9 mouse cellular contexts compared by ENCODE assay signal in the genomic region with DNA sequence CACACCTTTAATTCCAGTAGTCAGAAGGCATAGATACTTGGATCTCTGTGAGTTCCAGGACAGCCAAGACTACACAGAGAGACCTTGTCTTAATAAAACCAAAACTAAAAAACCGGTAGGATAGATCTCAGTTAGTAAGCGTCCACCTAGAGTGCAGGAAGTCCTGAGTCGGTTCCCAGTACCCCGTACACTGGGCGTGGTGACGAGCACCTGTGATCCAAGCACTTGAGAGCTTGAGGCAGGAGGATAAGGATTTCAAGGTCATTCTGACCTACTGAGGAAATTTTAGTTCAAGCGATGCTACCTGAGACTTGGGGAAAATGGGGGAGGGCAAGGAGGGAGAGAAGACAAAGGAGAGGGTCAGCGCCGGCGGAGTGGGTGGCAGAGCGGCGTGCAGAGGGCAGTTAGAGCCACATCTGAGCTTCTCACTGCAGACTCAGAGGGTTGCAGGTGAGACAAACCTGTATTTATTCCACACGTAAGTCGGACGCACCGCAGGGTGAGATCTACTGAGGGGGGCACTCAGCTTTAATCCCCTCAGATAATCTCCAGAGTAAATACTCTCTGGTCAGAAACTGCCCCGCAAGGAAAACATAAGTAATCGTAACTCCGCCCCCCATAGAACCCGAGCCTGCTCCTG. TPM values are rescaled to one million over a fixed set of nuclear protein-coding genes. Genes with fewer than 3 reads are reported as not detected.
DNase-seq lines count a peak whose midpoint lies in the region; ATAC-seq and TF ChIP-seq lines count a peak whose summit lies in the region.
"Had no signal": no experiment of that assay in that cellular context is flagged by ENCODE, and none has a peak within 500 bp of the region (broad histone marks: within the 10 kb centered on the region; RNA-seq: fewer than 3 reads in every experiment).

No protein-coding gene starts in this region.

- H3K4me3 ChIP-seq in megakaryocyte, embryonic 14.5 days (replicated peaks), result peak overlapping the region; percentile 86
- H3K4me3 ChIP-seq in forebrain, embryonic 12.5 days (replicated peaks), result peak overlapping the region; percentile 29
- peak overlapping the region; percentile 35 for H3K4me3 ChIP-seq in limb, embryonic 13.5 days
- H3K4me3 ChIP-seq in small intestine, adult 2 months (ENCODE audit: low read depth, low read length), result peak overlapping the region; percentile 59

- peaks cover 2% of the 10 kb centered on the region; the same call in 1 of the 2 replicates for H3K9me3 ChIP-seq in megakaryocyte, embryonic 14.5 days
- H3K9me3 ChIP-seq in forebrain, embryonic 12.5 days, result no peaks in the 10 kb centered on the region
- no peaks in the 10 kb centered on the region for H3K9me3 ChIP-seq in limb, embryonic 13.5 days

- TF ChIP-seq POLR2A in small intestine, adult 2 months (IDR thresholded peaks at IDR 0.05; ENCODE audit: low read depth, low read length), result no peak

- ATAC-seq in megakaryocyte, adult 5-6 weeks (ENCODE audit: poor library complexity, severe bottlenecking), result no peak
- ATAC-seq in forebrain, embryonic 12.5 days (ENCODE audit: low FRiP score), result no peak
- ATAC-seq in limb, embryonic 13.5 days (ENCODE audit: low FRiP score, low read depth), result no peak

- no peak for DNase-seq in right cerebral cortex, postnatal 14 days
- DNase-seq in thymus, adult 18-20 months, result no peak
- no peak for DNase-seq in thymus, postnatal 25 days
- DNase-seq: right cerebral cortex, postnatal 25 days had no signal

- H3K27ac ChIP-seq in forebrain, embryonic 12.5 days, result no peak overlapping the region
- no peak overlapping the region for H3K27ac ChIP-seq in limb, embryonic 13.5 days
- no peak overlapping the region for H3K27ac ChIP-seq in small intestine, adult 2 months (ENCODE audit: insufficient read depth, low read depth, low read length)

- peak overlapping the region; percentile 60 for H3K4me2 ChIP-seq in forebrain, embryonic 12.5 days
- peak overlapping the region; percentile 63 for H3K4me2 ChIP-seq in limb, embryonic 13.5 days (replicated peaks)

- TF ChIP-seq CTCF in small intestine, adult 2 months (IDR thresholded peaks at IDR 0.05; ENCODE audit: extremely low read depth, insufficient read length, insufficient replicate concordance, low read depth, low read length), result no peak

- peaks cover 62% of the 10 kb centered on the region for H3K27me3 ChIP-seq in megakaryocyte, embryonic 14.5 days (replicated peaks)
- H3K27me3 ChIP-seq in forebrain, embryonic 12.5 days, result peaks cover 40% of the 10 kb centered on the region
- H3K27me3 ChIP-seq in limb, embryonic 13.5 days, result peaks cover 28% of the 10 kb centered on the region
- 0 out of 2 replicates have a peak, but pooled peaks cover 2% of the 10 kb centered on the region for H3K27me3 ChIP-seq in small intestine, adult 2 months (ENCODE audit: control insufficient read depth, insufficient read depth, low read length)

- no peaks in the 10 kb centered on the region for H3K36me3 ChIP-seq in megakaryocyte, embryonic 14.5 days (replicated peaks; ENCODE audit: low read length)
- H3K36me3 ChIP-seq in forebrain, embryonic 12.5 days (replicated peaks), result no peaks in the 10 kb centered on the region
- H3K36me3 ChIP-seq in limb, embryonic 13.5 days, result no peaks in the 10 kb centered on the region
- H3K36me3 ChIP-seq in small intestine, adult 2 months (ENCODE audit: control insufficient read depth, insufficient read depth, low read length), result no peaks in the 10 kb centered on the region

- WGBS in forebrain, embryonic 12.5 days, result 4% methylated on average over 20 of the region's 20 CpGs
- 4% methylated on average over 20 of the region's 20 CpGs for WGBS in limb, embryonic 13.5 days
- WGBS in small intestine, adult 2 months, result 2% methylated on average over 20 of the region's 20 CpGs

- no peak overlapping the region; the same call in 1 of the 2 replicates for H3K9ac ChIP-seq in forebrain, embryonic 12.5 days
- peak overlapping the region; percentile 50; the same call in 1 of the 2 replicates for H3K9ac ChIP-seq in limb, embryonic 13.5 days

- peaks cover 10% of the 10 kb centered on the region for H3K4me1 ChIP-seq in megakaryocyte, embryonic 14.5 days
- peaks cover 9% of the 10 kb centered on the region; the same call in 1 of the 2 replicates for H3K4me1 ChIP-seq in forebrain, embryonic 12.5 days
- peaks cover 9% of the 10 kb centered on the region for H3K4me1 ChIP-seq in limb, embryonic 13.5 days
- no peaks in the 10 kb centered on the region; the same call in 1 of the 2 replicates for H3K4me1 ChIP-seq in small intestine, adult 2 months (ENCODE audit: control insufficient read depth, insufficient read depth, insufficient read length, low read length)

RNA-seq across cellular contexts. Expression of a gene that starts 8.8 kb away (rescaled TPM):
- 0.90 and 3.9 TPM in 2 replicates for polyA plus RNA-seq in megakaryocyte, embryonic 14.5 days (2012; ENCODE audit: insufficient read depth, low replicate concordance)
- 1.8 and 2.1 TPM in 2 replicates for total RNA-seq in megakaryocyte, adult 5-6 weeks (2015)
- total RNA-seq in megakaryocyte, adult 5-6 weeks (2017), result 2.3 and 6.6 TPM in 2 replicates
- 20.9 and 23.3 TPM in 2 replicates for polyA plus RNA-seq in forebrain, embryonic 12.5 days (2016; fragmentation: Nextera tagmentation; extraction: Ambion mirVana)
- 16.2 and 16.9 TPM in 2 replicates for polyA plus RNA-seq in limb, embryonic 13.5 days (2015; fragmentation: Nextera tagmentation; extraction: Ambion mirVana)
- polyA plus RNA-seq in small intestine, adult 2 months (2012; rRNA removed), result 17.2 and 23.9 TPM in 2 replicates

Comparison
In these comparisons a context has a peak if more than half of its experiments do, and no peak if none do; other contexts are left out.
1. H3K4me3 ChIP-seq: peak in every context shown above with its lines; median percentile 86 in megakaryocyte, embryonic 14.5 days; 59 in small intestine, adult 2 months; 35 in limb, embryonic 13.5 days; 29 in forebrain, embryonic 12.5 days.